Mouse (Mus musculus) mouse trophoblast stem cell (cell line): ENCODE data around the gene Pdcd4.
"Not testable (repeated sequence)": the region's sequence is repeated elsewhere in the genome, so short reads cannot be mapped to it uniquely, and the experiment has no call there.

Source experiments
- in situ Hi-C, 2 experiments: fragments of 300-500 bp; cut with MseI, MboI; formaldehyde crosslinking; loops; 2 replicates in 1 of 2; 3 replicates in 1 of 2; pipeline ENCODE4 v1.15.1; 2025

The Pdcd4 gene

DNA sequence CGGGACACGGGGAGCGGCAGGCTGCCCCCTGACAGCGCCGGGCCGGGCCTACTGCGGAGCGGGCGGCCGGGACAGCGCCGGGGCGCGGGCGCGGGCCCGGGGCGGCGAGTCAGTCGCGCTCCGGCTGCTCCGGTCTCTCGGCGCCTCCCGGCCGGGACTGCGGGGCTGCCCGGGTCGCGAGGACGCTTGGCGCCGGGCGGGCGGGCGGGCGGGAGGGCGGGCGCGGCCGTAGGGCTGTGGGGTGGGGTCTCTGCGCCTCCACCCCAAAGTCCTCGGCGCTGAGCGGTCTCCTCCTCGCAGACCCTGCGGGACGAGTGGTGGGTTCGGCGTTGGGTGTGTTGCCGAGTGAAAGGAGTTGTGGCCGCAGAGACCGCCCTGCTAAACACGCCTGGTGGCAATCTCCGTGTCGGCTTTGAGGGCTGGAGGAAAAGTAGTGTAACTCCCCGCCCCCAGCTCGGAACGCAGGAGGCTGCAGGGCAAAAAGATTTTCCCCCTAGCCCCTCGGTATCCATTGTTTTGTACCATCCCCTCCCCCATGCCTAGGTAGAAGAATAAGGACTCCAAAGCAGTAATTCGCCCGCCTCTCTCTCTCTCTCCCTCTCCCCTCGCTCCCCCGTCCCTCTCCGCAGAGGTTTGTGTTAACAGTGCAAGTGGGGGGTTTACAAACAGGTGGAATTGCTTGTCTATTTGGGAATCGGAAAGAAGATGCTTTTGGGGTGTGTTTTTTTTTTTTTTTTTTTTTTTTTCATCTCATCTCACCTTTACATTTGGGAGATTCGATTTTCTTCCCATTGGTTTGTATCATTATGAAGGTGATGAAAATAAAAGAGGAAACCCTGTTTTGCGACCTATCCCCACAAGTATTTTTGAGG lies 53.4 kb downstream of the Pdcd4 start:
- in situ Hi-C loops: no loop called here

DNA sequence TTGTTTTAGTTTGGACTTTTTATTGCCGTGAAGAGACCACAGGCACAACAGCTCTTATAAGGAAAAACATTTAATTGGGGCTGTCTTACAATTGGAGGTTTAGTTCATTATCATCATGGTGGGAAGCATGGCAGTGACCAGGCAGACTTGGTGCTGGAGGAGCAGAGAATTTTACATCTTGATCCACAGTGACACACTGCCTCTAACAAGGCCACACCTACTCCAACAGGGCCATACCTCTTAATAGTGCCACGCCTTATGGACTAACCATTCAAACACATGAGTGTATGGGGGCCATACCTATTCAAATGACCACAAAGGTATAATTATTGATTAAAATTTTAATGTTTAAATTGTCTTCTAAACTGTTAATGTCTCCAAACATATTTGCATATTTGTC lies 65.5 kb downstream of the Pdcd4 start:
- in situ Hi-C loops: no loop called here

DNA sequence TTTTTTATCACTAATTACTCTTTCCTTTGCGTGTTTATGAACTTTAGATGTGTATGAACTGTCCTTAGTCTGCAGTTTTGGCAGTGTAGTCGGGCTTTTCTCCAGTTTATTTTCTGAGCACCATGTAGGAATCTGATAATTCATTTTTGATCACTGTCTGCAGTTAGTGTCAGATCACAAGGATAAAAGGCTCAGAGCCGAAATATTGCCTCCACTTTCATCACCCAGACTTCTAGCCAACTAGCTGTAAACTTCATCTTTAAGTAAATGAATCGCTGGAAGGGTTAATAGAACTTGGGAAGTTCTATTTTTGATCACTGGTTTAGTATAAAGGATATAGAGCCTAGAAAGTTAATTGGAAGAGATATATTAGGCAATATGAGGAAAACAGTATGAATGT lies 70.5 kb downstream of the Pdcd4 start:
- in situ Hi-C loops: no loop called here

DNA sequence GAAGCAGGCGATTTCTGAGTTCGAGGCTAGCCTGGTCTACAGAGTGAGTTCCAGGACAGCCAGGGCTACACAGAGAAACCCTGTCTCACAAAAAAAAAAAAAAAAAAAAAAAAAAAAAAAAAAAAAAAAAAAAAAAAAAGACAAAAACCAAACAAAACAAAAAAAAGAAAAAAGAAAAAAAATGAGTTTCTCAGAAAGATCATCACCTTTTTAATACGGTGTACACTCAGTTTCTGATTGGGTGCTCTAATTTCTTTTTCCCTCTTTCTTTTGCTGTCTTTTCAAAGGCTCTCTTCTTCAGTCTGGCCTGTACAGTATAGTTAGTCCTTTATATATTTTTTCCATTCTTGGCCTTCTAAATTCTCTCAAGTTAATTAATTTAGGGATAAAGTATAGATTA lies 72.3 kb downstream of the Pdcd4 start:
- in situ Hi-C loops: not testable (repeated sequence)

DNA sequence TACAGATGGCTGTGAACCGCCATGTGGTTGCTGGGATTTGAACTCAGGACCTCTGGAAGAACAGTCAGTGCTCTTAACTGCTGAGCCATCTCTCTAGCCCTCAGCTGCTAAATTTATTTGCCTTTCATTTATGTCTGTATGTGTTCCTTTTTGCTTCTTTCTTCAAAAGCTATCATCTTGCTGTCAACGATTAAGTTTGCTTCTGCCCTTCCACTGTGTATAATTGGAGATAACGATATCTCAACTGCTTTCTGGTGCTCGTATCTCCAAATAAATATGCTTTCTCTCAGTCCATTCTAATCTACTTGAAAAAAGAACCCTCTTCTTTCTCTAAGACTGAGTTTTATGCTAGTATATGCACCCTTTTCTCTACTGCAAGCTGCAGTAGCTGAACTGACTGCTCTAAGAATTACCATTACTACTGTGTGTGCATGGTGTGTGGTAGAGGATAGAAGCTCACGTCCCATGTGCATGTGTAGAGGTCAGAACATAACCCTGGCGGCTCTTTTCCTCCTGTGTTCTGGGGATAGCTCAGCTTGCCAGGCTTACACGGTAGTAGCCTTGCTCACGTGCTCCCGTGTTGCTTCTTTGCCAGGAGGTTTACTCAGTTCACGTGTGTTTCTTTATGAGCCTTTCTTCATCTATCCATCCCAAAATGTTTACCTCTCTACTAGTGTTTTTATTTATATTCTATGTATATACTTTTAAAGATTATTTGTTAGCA lies 73.0 kb downstream of the Pdcd4 start:
- in situ Hi-C loops: no loop called here

DNA sequence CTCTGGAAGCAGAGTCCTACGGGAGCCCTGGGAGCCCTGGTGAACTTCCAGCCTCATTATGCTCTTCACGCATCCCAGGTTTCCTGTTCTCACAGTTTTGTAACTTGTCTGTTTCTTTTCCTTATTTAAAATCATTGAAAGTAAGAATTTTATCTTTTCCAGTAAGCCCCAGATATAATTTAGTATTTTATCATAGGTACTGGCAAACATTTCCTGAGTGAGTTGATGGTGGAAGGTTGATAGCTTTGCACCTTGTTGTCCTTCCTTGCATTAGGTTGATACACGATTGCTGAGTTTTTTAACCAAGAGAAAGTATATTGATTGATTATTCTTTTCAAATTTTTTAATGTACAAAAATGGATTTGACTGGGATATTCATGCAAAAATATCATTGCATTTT lies 77.2 kb downstream of the Pdcd4 start:
- in situ Hi-C loops: no loop called here

DNA sequence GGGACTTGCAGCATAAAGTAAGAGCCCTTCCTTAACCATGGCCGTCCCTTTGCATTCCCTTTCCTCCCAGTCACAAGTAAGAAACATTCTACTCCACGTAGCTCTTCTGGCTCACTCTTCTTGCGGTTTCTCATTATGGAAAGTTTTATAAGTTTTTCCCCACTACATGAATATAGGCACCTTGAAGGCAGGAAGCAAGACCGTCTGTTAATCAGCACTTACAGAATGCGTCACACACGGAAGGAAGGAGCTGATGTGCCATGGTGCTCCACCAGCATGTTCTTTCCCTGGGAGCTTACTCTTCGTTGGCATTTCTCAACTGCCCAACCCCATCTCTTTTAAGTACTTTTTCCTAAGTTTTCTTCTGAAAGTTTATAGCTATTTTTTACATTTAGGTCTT lies 79.9 kb downstream of the Pdcd4 start:
- in situ Hi-C loops: no loop called here

DNA sequence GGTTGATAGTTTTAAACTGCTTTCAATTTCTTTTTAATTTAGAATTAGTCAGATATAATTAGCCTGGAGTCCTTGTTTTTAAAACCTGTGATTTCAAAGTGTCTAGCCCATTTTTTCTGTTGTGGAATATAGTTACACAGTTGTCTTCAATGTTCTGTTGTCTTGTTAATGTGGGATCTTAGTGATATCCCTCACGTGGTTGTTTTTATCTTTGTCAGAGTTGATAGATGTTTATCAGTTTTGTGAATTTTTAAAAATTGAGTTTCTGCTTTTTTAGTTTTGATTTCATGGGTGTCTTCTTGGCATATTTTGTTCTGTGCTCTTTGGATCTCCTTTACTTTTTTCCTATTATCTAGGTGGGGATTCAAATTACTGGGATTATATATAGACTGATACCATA lies 81.6 kb downstream of the Pdcd4 start:
- in situ Hi-C loops: no loop called here
